Mouse (Mus musculus) hindbrain, embryonic 11.5 days (tissue): ENCODE data around the gene Reep1. TPM values are rescaled to one million over a fixed set of nuclear protein-coding genes. Genes with fewer than 3 reads are reported as not detected.
"Not testable (repeated sequence)": the region's sequence is repeated elsewhere in the genome, so short reads cannot be mapped to it uniquely, and the experiment has no call there.

Experiments used
- ATAC-seq: fragments of 200-750 bp; cut with Nextera tagmentation; 2 replicates; pipeline ENCODE4 v1.8.0; 2017; ENCODE audit warnings: mild to moderate bottlenecking, moderate TSS enrichment, moderate library complexity; ENCODE audit not compliant: low FRiP score
- DNase-seq: peaks from one replicate; pipeline ENCODE4 v3.0.0-alpha.2; 2015; ENCODE audit warnings: low spot score
- H3K27ac ChIP-seq: fragments of 300-500 bp; sonication (generic); 2 replicates; pipeline ENCODE4 v1.5.1; 2014; ENCODE audit warnings: mild to moderate bottlenecking, low read depth, low read length
- H3K27me3 ChIP-seq: fragments of 300-500 bp; sonication (generic); 2 replicates; pipeline ENCODE4 v1.6.1; 2014; ENCODE audit warnings: mild to moderate bottlenecking, low read length, moderate library complexity, mixed read lengths; ENCODE audit not compliant: control insufficient read depth, insufficient read depth
- H3K36me3 ChIP-seq: fragments of 300-500 bp; sonication (generic); 2 replicates; pipeline ENCODE4 v1.6.1; 2014; ENCODE audit warnings: mild to moderate bottlenecking, low read length, moderate library complexity, mixed read lengths; ENCODE audit not compliant: control insufficient read depth, insufficient read depth
- H3K4me1 ChIP-seq: fragments of 300-500 bp; sonication (generic); replicated peaks from 2 replicates; pipeline ENCODE4 v1.6.1; 2014; ENCODE audit warnings: low read length, mixed read lengths; ENCODE audit not compliant: control insufficient read depth, insufficient read depth
- H3K4me2 ChIP-seq: fragments of 300-500 bp; sonication (generic); replicated peaks from 2 replicates; pipeline ENCODE4 v1.6.1; 2014; ENCODE audit warnings: mild to moderate bottlenecking, low read depth, low read length
- H3K4me3 ChIP-seq: fragments of 300-500 bp; sonication (generic); 2 replicates; pipeline ENCODE4 v1.5.1; 2014; ENCODE audit warnings: low read depth, low read length
- H3K9ac ChIP-seq: fragments of 300-500 bp; sonication (generic); 2 replicates; pipeline ENCODE4 v1.6.1; 2014; ENCODE audit warnings: low read depth, low read length
- H3K9me3 ChIP-seq: fragments of 300-500 bp; sonication (generic); 2 replicates; pipeline ENCODE4 v1.6.1; 2016; ENCODE audit warnings: low read length; ENCODE audit not compliant: control insufficient read depth
- WGBS: fragments of 180-500 bp; shearing (Covaris S2); extraction: QIAGEN DNeasy Blood & Tissue Kit; methylation state at CpG from one replicate; pipeline ENCODE4 v1.1.7; 2014; 5-methylcytosine and 5-hydroxymethylcytosine counted together
- polyA plus RNA-seq: library from polyadenylated mRNA; unstranded; fragments of >200 nt; fragmentation: Nextera tagmentation; extraction: Ambion mirVana; gene quantifications from 2 replicates; pipeline ENCODE4 v1.2.1, GENCODE M21; 2014

Reep1 gene
- polyA plus RNA-seq, 1 experiment from 2014 or later, result 75.3 TPM

GRCm38 (mm10) chr6:71829768-71830167 is 122.4 kb downstream of the Reep1 start:
- H3K27me3 ChIP-seq, result no peaks in the 10 kb centered on the region
- H3K27ac ChIP-seq, result no peak overlapping the region
- H3K4me1 ChIP-seq, result no peaks in the 10 kb centered on the region; the same call in 1 of the 2 replicates
- H3K36me3 ChIP-seq, result no peaks in the 10 kb centered on the region
- DNase-seq (no peak), ATAC-seq (no peak)
- H3K9me3 ChIP-seq, result no peaks in the 10 kb centered on the region
- WGBS, result 89% methylated on average over 9 of the region's 9 CpGs
- no peak overlapping the region for H3K4me3 ChIP-seq
- H3K9ac ChIP-seq, result no peak overlapping the region
- no peak overlapping the region for H3K4me2 ChIP-seq

- ATAC-seq (peak; percentile 100), DNase-seq (peak; percentile 97)
- H3K27me3 ChIP-seq, result no peaks in the 10 kb centered on the region
- peak within 1 kb of the TSS; percentile 97 for H3K4me3 ChIP-seq
- H3K4me2 ChIP-seq, result peak within 1 kb of the TSS; percentile 42
- WGBS, result under 1% methylated on average over 60 of the region's 64 CpGs
- no peaks in the 10 kb centered on the region for H3K9me3 ChIP-seq
- H3K4me1 ChIP-seq, result no peaks in the 10 kb centered on the region; the same call in 1 of the 2 replicates
- H3K36me3 ChIP-seq, result no peaks in the 10 kb centered on the region
- H3K9ac ChIP-seq, result peak within 1 kb of the TSS; percentile 87
- H3K27ac ChIP-seq, result peak within 1 kb of the TSS; percentile 89
Observed at GRCm38 (mm10) chr6:71830690-71831580, 123.6 kb downstream of the Reep1 start, which contains the start of gene Immt. Gene Immt (plus strand): TSS chr6:71831331.

GRCm38 (mm10) chr6:71831581-71831960 is 124.2 kb downstream of the Reep1 start:
- H3K9me3 ChIP-seq, result no peaks in the 10 kb centered on the region
- H3K4me3 ChIP-seq, result peak overlapping the region; percentile 97
- H3K4me2 ChIP-seq, result peak overlapping the region; percentile 42
- peak; percentile 93 for DNase-seq
- H3K27me3 ChIP-seq, result no peaks in the 10 kb centered on the region
- peak overlapping the region; percentile 89 for H3K27ac ChIP-seq
- no peaks in the 10 kb centered on the region; the same call in 1 of the 2 replicates for H3K4me1 ChIP-seq
- WGBS, result under 1% methylated on average over 21 of the region's 21 CpGs
- peak overlapping the region; percentile 87 for H3K9ac ChIP-seq
- ATAC-seq, result peak; percentile 99
- H3K36me3 ChIP-seq, result no peaks in the 10 kb centered on the region

GRCm38 (mm10) chr6:71836811-71837210 is 129.4 kb downstream of the Reep1 start:
- Histone ChIP-seq H3K9me3 (no peaks in the 10 kb centered on the region), H3K4me2 (no peak overlapping the region), H3K4me3 (no peak overlapping the region), H3K9ac (no peak overlapping the region), H3K36me3 (no peaks in the 10 kb centered on the region), H3K27me3 (no peaks in the 10 kb centered on the region), H3K4me1 (no peaks in the 10 kb centered on the region; the same call in 1 of the 2 replicates), H3K27ac (no peak overlapping the region)
- 70% methylated on average over 2 of the region's 2 CpGs for WGBS
- ATAC-seq, result no peak
- no peak for DNase-seq

GRCm38 (mm10) chr6:71839815-71840214 is 132.5 kb downstream of the Reep1 start:
- H3K27ac ChIP-seq, result no peak overlapping the region
- no peak for ATAC-seq
- no peaks in the 10 kb centered on the region for H3K4me1 ChIP-seq
- no peaks in the 10 kb centered on the region for H3K27me3 ChIP-seq
- no peak for DNase-seq
- H3K9ac ChIP-seq, result no peak overlapping the region
- H3K4me2 ChIP-seq, result no peak overlapping the region
- no peak overlapping the region for H3K4me3 ChIP-seq
- H3K9me3 ChIP-seq, result no peaks in the 10 kb centered on the region
- H3K36me3 ChIP-seq, result no peaks in the 10 kb centered on the region

GRCm38 (mm10) chr6:71840597-71841290 is 133.4 kb downstream of the Reep1 start:
- 89% methylated on average over 1 of the region's 1 CpGs for WGBS
- DNase-seq, result no peak
- Histone ChIP-seq H3K27ac (no peak overlapping the region), H3K27me3 (no peaks in the 10 kb centered on the region), H3K9ac (no peak overlapping the region), H3K4me1 (no peaks in the 10 kb centered on the region), H3K36me3 (no peaks in the 10 kb centered on the region), H3K4me2 (no peak overlapping the region), H3K4me3 (no peak overlapping the region), H3K9me3 (no peaks in the 10 kb centered on the region)
- ATAC-seq, result no peak

GRCm38 (mm10) chr6:71846906-71847305 is 139.5 kb downstream of the Reep1 start:
- H3K9me3 ChIP-seq, DNase-seq, H3K9ac ChIP-seq, ATAC-seq, H3K4me3 ChIP-seq, H3K4me1 ChIP-seq, H3K4me2 ChIP-seq, H3K27me3 ChIP-seq, H3K36me3 ChIP-seq, H3K27ac ChIP-seq: not testable (repeated sequence)
- 93% methylated on average over 6 of the region's 6 CpGs for WGBS
